Mouse (Mus musculus): ENCODE results near the gene Retnlg. TPM values are rescaled to one million over a fixed set of nuclear protein-coding genes. Genes with fewer than 3 reads are reported as not detected.
A peak's percentile ranks its signal among the peaks of the same experiment; 100 is the strongest.
"Not testable (repeated sequence)": the region's sequence is repeated elsewhere in the genome, so short reads cannot be mapped to it uniquely, and the experiment has no call there.

The Retnlg gene
- 11.8 and 15.3 TPM in 2 replicates for polyA plus RNA-seq (2015; fragmentation: Nextera tagmentation; extraction: Ambion mirVana)

DNA sequence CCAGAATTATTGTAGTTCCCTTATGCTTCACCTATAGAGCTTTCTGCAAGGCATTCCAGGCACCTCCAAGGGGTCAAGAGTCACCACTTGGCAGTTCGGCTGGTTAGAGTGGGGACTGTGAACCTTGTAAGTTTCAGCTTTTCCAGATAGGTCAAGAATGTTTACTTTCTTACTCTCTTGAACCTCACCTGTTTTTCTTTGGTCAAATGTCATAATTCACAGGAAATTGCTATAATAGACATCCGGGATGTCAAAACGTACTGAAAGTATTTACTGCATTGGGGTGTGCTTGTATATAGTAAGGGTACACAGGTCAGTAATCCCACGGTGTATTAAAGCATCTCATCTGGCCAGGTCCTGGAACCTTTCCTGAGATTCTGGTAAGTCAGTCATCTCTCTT is at the start of gene Retnlg:
Gene Retnlg, plus strand, starts transcription at position 301 of the 400 bp plus-strand sequence.
- Histone ChIP-seq H3K27ac (no peak within 1 kb of the TSS), H3K36me3 (no peaks in the 10 kb centered on the region), H3K4me3 (replicated peaks) (no peak within 1 kb of the TSS), H3K9ac (no peak within 1 kb of the TSS), H3K4me1 (no peaks in the 10 kb centered on the region), H3K4me2 (no peak within 1 kb of the TSS), H3K27me3 (replicated peaks) (no peaks in the 10 kb centered on the region), H3K9me3 (no peaks in the 10 kb centered on the region)
- no peak for ATAC-seq (ENCODE audit: insufficient read depth, low FRiP score, low read depth)
- 50% methylated on average over 4 of the region's 4 CpGs for WGBS

DNA sequence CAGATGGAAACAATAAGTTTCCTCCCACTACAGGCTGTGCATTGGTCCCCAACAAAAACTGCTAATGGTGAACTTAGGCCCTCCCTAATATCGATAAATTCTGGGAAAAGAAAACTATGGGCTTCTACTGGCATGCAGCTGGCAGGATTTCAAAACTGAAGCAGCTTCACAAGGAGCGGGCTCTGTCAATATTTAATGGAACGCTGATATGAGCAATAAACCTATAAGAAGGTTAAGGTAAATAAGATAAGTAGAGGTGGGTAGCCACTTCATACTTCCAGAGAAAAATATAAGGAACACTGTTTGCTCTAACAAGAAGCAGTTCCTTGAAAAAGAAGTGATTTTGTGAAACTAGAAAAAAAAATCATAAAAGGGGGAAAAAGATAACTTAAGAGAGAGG is 45.9 kb upstream of the Retnlg start:
- Histone ChIP-seq H3K9ac (no peak overlapping the region), H3K27me3 (replicated peaks) (no peaks in the 10 kb centered on the region), H3K27ac (no peak overlapping the region), H3K9me3 (no peaks in the 10 kb centered on the region), H3K4me2 (no peak overlapping the region), H3K36me3 (no peaks in the 10 kb centered on the region), H3K4me3 (replicated peaks) (no peak overlapping the region), H3K4me1 (no peaks in the 10 kb centered on the region)
- ATAC-seq (ENCODE audit: insufficient read depth, low FRiP score, low read depth): peak; percentile 83
- WGBS: 51% methylated on average over 3 of the region's 3 CpGs

DNA sequence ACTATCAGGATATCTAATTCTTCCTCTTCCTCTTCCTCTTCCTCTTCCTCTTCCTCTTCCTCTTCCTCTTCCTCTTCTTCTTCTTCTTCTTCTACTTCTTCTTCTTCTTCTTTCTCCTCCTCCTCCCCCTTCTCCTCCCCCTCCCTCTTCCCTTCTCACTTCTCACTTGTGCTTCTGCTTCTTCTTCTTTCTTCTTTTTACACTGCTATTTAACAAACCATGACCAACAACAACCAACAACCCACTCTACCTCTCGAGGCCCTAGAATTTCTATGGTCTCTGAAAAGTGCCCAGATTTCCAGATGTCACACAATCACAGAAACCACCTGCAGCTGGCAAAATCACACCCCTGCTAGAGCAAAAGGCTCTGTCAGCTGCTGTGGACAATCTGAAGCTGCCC is 44.8 kb upstream of the Retnlg start:
- H3K36me3 ChIP-seq: no peaks in the 10 kb centered on the region
- no peaks in the 10 kb centered on the region for H3K27me3 ChIP-seq (replicated peaks)
- no peak for ATAC-seq (ENCODE audit: insufficient read depth, low FRiP score, low read depth)
- H3K27ac ChIP-seq: no peak overlapping the region
- H3K9me3 ChIP-seq: no peaks in the 10 kb centered on the region
- no peak overlapping the region for H3K4me3 ChIP-seq (replicated peaks)
- 59% methylated on average over 1 of the region's 1 CpGs for WGBS
- H3K4me2 ChIP-seq: no peak overlapping the region
- no peaks in the 10 kb centered on the region for H3K4me1 ChIP-seq
- H3K9ac ChIP-seq: no peak overlapping the region

DNA sequence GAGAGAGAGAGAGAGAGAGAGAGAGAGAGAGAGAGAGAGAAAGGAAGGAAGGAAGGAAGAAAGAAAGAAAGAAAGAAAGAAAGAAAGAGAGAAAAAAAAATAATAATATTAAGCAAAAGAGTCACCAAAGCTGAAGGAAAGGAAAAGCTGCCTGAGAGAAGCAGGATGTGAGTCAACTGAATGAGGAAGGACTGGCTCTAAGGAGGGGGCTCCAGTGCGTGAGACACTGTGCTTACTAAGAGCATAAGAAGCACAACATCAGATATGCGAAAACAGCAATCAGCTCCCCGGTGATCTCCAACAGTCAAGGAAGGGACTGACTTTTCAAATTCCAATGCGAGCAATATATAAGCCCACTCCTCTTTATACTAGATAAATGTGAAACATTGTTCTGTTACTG is 43.4 kb upstream of the Retnlg start:
- Histone ChIP-seq H3K4me3 (replicated peaks) (no peak overlapping the region), H3K9ac (no peak overlapping the region), H3K27me3 (replicated peaks) (no peaks in the 10 kb centered on the region), H3K4me2 (no peak overlapping the region), H3K27ac (no peak overlapping the region), H3K36me3 (no peaks in the 10 kb centered on the region), H3K4me1 (no peaks in the 10 kb centered on the region), H3K9me3 (no peaks in the 10 kb centered on the region)
- 79% methylated on average over 4 of the region's 4 CpGs for WGBS
- ATAC-seq (ENCODE audit: insufficient read depth, low FRiP score, low read depth): no peak

DNA sequence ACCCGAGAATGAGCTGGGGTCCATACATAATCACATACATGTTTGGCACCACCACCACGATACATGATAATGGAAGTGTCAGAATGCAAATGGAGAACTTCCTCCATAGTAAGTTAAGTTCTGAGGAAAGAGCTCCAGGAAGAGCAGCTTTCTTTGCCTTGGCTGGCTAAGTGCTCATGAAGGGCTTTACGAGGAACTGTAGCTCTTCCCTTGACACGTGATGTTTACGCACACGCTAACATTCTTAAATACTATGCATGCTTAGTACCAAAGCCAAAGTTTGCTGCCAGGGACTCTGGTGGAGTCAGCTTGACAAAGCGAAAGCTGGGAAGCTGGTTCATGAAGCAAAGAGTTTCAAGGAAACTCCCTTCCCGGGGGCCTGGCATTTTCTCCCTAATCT is 40.4 kb upstream of the Retnlg start:
- Histone ChIP-seq H3K4me1 (no peaks in the 10 kb centered on the region), H3K36me3 (no peaks in the 10 kb centered on the region), H3K9ac (no peak overlapping the region), H3K9me3 (no peaks in the 10 kb centered on the region), H3K4me2 (no peak overlapping the region), H3K4me3 (replicated peaks) (no peak overlapping the region), H3K27me3 (replicated peaks) (no peaks in the 10 kb centered on the region), H3K27ac (no peak overlapping the region)
- WGBS: 64% methylated on average over 8 of the region's 8 CpGs
- ATAC-seq (ENCODE audit: insufficient read depth, low FRiP score, low read depth): no peak

DNA sequence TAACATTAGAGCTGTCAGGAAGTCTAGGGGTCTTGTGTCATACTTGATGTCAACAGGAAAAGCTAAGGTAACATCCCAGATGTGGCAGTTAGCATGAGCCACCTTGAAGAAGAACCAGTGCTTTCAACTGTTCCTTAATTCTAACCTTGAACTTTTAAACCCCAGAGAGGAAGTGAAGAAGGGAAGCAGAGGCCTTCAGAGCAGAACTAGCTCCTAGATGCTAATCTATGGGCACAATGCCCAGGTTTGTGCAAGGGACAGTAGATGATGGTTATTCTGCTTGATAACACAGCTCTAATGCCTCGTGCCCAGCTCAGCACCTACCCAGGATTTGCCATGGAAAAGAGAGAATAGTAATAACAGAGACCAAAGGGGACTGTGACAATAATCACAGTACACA is 38.8 kb upstream of the Retnlg start:
- not testable (repeated sequence) for H3K27ac ChIP-seq; ATAC-seq (ENCODE audit: insufficient read depth, low FRiP score, low read depth); H3K9ac ChIP-seq; H3K36me3 ChIP-seq; H3K27me3 ChIP-seq (replicated peaks); H3K4me3 ChIP-seq (replicated peaks); H3K4me1 ChIP-seq; H3K9me3 ChIP-seq; H3K4me2 ChIP-seq
- 52% methylated on average over 1 of the region's 1 CpGs for WGBS

DNA sequence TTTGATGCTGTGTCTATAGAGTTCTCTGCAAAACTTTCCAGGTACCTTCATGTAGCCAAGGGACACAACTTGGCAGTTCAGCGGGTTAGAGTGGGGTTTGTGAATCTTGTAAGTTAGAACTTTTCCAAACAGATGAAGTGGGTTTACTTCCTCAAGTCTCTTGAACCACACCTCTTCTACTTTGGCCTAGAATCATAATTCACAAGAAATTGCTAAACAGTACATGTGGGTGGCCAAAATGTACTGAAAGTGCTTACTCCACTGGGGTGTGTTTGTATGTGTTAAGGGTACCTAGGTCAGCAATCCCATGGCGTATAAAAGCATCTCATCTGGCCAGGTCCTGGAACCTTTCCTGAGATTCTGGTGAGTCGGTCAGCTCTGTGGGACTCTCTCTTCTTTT is 30.2 kb upstream of the Retnlg start, which contains the start of gene Retnla:
Gene Retnla, plus strand, starts transcription at position 286 of the 400 bp plus-strand sequence.
- WGBS: 70% methylated on average over 3 of the region's 3 CpGs

DNA sequence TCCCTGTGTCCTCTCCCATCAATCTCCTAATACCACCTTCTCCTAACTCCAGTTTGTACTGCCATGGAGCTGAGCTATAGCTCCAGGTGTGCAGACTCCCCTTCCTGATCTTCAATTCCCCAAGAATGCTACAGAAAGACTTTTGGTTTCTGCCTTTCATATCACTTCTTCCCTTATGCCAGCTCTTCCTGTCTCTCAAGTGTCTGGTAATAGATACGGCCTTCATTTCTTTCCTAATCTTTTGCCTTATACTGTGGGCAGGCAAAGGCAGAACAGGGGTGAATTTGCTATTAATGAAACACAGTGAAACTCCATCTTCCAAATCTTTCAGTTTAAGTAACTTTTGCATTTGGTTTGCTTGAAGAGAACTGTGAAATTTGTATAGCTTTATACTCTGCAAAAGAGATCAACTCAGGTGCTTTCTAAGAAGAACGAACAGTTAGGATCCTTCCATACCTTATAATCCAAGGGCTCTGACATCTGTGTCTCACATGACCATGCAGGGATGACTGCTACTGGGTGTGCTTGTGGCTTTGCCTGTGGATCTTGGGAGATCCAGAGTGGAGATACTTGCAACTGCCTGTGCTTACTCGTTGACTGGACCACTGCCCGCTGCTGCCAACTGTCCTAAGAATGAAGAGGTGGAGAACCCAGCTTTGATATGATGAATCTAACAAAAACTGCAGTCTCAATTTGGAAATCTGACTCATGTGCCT is 28.6 kb upstream of the Retnlg start:
- Histone ChIP-seq H3K9me3 (no peaks in the 10 kb centered on the region), H3K4me3 (replicated peaks) (no peak overlapping the region), H3K27me3 (replicated peaks) (no peaks in the 10 kb centered on the region), H3K4me1 (no peaks in the 10 kb centered on the region), H3K27ac (no peak overlapping the region), H3K4me2 (no peak overlapping the region), H3K9ac (no peak overlapping the region), H3K36me3 (no peaks in the 10 kb centered on the region)
- WGBS: 84% methylated on average over 4 of the region's 4 CpGs
- ATAC-seq (ENCODE audit: insufficient read depth, low FRiP score, low read depth): no peak

More for the DNA sequence above, 30.2 kb upstream of the Retnlg start, which contains the start of gene Retnla:
- H3K36me3 ChIP-seq: no peaks in the 10 kb centered on the region
- no peaks in the 10 kb centered on the region for H3K9me3 ChIP-seq
- H3K27me3 ChIP-seq (replicated peaks): no peaks in the 10 kb centered on the region
- no peak within 1 kb of the TSS for H3K9ac ChIP-seq
- no peak within 1 kb of the TSS for H3K4me3 ChIP-seq (replicated peaks)
- ATAC-seq (ENCODE audit: insufficient read depth, low FRiP score, low read depth): no peak
- H3K4me2 ChIP-seq: no peak within 1 kb of the TSS
- H3K4me1 ChIP-seq: no peaks in the 10 kb centered on the region
- no peak within 1 kb of the TSS for H3K27ac ChIP-seq

DNA sequence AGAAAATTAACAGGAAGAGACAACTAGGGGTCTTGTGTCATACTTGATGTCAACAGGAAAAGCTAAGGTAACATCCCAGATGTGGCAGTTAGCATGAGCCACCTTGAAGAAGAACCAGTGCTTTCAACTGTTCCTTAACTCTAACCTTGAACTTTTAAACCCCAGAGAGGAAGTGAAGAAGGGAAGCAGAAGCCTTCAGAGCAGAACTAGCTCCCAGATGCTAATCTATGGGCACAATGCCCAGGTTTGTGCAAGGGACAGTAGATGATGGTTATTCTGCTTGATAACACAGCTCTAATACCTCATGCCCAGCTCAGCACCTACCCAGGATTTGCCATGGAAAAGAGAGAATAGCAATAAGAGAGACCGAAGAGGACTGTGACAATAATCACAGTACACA is 7.4 kb upstream of the Retnlg start:
- not testable (repeated sequence) for ATAC-seq (ENCODE audit: insufficient read depth, low FRiP score, low read depth); H3K9me3 ChIP-seq; H3K27ac ChIP-seq; H3K4me2 ChIP-seq; H3K36me3 ChIP-seq; H3K9ac ChIP-seq; H3K4me1 ChIP-seq; H3K27me3 ChIP-seq (replicated peaks); H3K4me3 ChIP-seq (replicated peaks)
- WGBS: 91% methylated on average over 1 of the region's 1 CpGs

DNA sequence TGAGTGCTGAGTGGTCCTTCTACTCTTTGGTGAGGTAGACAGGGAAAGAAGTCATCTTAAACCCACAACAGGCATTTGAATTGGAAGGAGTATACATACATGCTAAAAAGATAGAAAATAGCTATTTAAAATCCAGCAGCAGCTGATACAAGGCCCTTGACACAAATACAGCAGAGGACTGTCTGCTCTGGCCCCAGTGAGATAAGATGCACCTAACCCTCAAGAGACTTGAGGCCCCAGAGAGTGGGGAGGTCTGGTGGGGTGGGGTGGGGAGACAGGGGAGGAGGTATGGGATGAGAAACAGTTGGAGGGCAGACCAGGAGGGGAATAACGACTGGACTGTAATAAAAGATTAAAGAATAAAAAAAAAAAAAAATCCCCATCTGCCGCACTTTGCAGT is 4.7 kb upstream of the Retnlg start:
- no peak overlapping the region for H3K4me3 ChIP-seq (replicated peaks)
- no peaks in the 10 kb centered on the region for H3K36me3 ChIP-seq
- ATAC-seq (ENCODE audit: insufficient read depth, low FRiP score, low read depth): no peak
- no peak overlapping the region for H3K9ac ChIP-seq
- no peaks in the 10 kb centered on the region for H3K9me3 ChIP-seq
- H3K4me2 ChIP-seq: no peak overlapping the region
- no peak overlapping the region for H3K27ac ChIP-seq
- no peaks in the 10 kb centered on the region for H3K4me1 ChIP-seq
- no peaks in the 10 kb centered on the region for H3K27me3 ChIP-seq (replicated peaks)
- WGBS: 64% methylated on average over 2 of the region's 2 CpGs

DNA sequence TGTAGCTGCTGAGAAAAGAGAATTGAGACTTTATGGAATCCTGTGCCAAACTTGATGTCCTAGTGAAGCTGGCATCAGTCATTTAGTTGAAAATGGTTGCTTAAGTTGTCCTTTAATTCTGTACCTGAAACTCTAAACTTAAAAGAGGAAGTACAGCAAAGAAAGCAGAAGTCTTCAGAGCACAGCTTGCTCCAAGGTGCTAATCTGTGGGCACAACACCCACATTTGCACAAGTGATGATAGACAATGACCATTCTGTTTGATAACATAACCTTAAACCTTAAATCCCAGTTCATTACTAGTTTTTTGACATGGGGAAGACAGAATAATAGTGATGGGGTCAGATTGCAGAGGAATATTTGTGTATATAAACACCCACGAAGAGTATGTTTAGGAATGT is 3.8 kb upstream of the Retnlg start:
- 43% methylated on average over 1 of the region's 1 CpGs for WGBS
- Histone ChIP-seq H3K27ac (no peak overlapping the region), H3K4me3 (replicated peaks) (no peak overlapping the region), H3K27me3 (replicated peaks) (no peaks in the 10 kb centered on the region), H3K9me3 (no peaks in the 10 kb centered on the region), H3K36me3 (no peaks in the 10 kb centered on the region), H3K9ac (no peak overlapping the region), H3K4me2 (no peak overlapping the region), H3K4me1 (no peaks in the 10 kb centered on the region)
- ATAC-seq (ENCODE audit: insufficient read depth, low FRiP score, low read depth): no peak

DNA sequence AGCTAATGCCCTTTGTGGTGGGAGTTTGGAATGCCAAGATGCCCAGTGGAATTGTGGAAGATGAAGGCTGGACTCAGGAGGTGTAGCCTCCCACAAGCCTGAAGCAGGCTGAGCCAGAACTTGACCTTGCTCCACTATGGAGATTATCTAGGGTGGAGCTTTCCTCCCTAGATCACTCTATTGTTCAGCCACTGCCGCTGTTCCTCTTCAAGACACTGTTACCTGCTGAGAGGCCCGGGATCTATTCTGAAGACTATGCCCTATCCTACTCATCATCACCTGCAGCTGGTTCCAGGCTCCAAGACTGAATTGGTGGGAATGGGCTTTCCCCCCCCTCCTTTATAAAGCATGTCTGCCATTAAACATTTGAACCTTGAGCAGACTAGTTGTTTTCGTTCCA is 2.8 kb upstream of the Retnlg start:
- Histone ChIP-seq H3K27me3 (replicated peaks) (no peaks in the 10 kb centered on the region), H3K27ac (no peak overlapping the region), H3K36me3 (no peaks in the 10 kb centered on the region), H3K4me1 (no peaks in the 10 kb centered on the region), H3K9me3 (no peaks in the 10 kb centered on the region), H3K9ac (no peak overlapping the region), H3K4me3 (replicated peaks) (no peak overlapping the region), H3K4me2 (no peak overlapping the region)
- 76% methylated on average over 3 of the region's 3 CpGs for WGBS
- no peak for ATAC-seq (ENCODE audit: insufficient read depth, low FRiP score, low read depth)

DNA sequence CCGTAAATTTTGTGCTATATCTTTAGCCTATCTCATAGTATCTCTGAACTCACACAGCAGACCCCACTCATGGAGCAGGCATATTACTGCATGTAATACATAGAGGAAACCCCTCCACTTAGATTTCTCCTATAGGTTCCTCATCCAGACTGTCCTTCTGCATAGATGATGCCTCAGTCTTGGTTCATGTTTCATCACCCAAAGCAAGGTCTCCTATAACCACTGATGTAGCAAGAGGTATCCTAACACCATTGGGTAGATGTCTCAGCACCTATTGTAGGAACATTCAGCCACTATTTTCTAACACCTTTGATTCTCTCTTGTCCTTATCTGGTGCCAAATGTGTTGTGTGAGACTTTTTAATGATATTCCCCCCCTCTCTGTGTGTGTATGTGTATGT is 667 bp upstream of the Retnlg start:
- no peaks in the 10 kb centered on the region for H3K36me3 ChIP-seq
- H3K4me3 ChIP-seq (replicated peaks): no peak overlapping the region
- no peak overlapping the region for H3K9ac ChIP-seq
- no peaks in the 10 kb centered on the region for H3K9me3 ChIP-seq
- no peak for ATAC-seq (ENCODE audit: insufficient read depth, low FRiP score, low read depth)
- WGBS: 94% methylated on average over 1 of the region's 1 CpGs
- H3K4me2 ChIP-seq: no peak overlapping the region
- no peaks in the 10 kb centered on the region for H3K4me1 ChIP-seq
- no peaks in the 10 kb centered on the region for H3K27me3 ChIP-seq (replicated peaks)
- no peak overlapping the region for H3K27ac ChIP-seq

Measured in stomach, embryonic 15.5 days (tissue).